Mouse (Mus musculus) midbrain, postnatal 0 days (tissue): ENCODE data around the gene Pknox2. TPM values are rescaled to one million over a fixed set of nuclear protein-coding genes. Genes with fewer than 3 reads are reported as not detected.

Experiments
- ATAC-seq: fragments of 200-750 bp; cut with Nextera tagmentation; 2 replicates; pipeline ENCODE4 v1.8.0; 2017; ENCODE audit warnings: moderate number of reproducible peaks, mild to moderate bottlenecking, moderate TSS enrichment, moderate library complexity; ENCODE audit not compliant: low FRiP score
- DNase-seq: peaks from one replicate; pipeline ENCODE4 v3.0.0-alpha.2; 2015; ENCODE audit warnings: low spot score
- H3K27ac ChIP-seq: fragments of 300-500 bp; sonication (generic); 2 replicates; pipeline ENCODE4 v1.5.1; 2014; ENCODE audit warnings: low read depth, mild to moderate bottlenecking, low read length, mixed read lengths
- H3K27me3 ChIP-seq: fragments of 300-500 bp; sonication (generic); 2 replicates; pipeline ENCODE4 v1.6.1; 2014; ENCODE audit warnings: low read length, control low read depth, mixed read lengths; ENCODE audit not compliant: insufficient read depth
- H3K36me3 ChIP-seq: fragments of 300-500 bp; sonication (generic); 2 replicates; pipeline ENCODE4 v1.6.1; 2014; ENCODE audit warnings: low read length, control low read depth, mixed read lengths; ENCODE audit not compliant: insufficient read depth
- H3K4me1 ChIP-seq: fragments of 300-500 bp; sonication (generic); 2 replicates; pipeline ENCODE4 v1.6.1; 2014; ENCODE audit warnings: mild to moderate bottlenecking, control low read depth, antibody characterized with exemption, low read length, mixed read lengths; ENCODE audit not compliant: insufficient read depth
- H3K4me2 ChIP-seq: fragments of 300-500 bp; sonication (generic); 2 replicates; pipeline ENCODE4 v1.6.1; 2014; ENCODE audit warnings: low read depth, mild to moderate bottlenecking, low read length, mixed read lengths; ENCODE audit not compliant: poor library complexity, severe bottlenecking
- H3K4me3 ChIP-seq: fragments of 300-500 bp; sonication (generic); 2 replicates; pipeline ENCODE4 v1.5.1; 2014; ENCODE audit warnings: low read depth, mild to moderate bottlenecking, low read length, moderate library complexity
- H3K9ac ChIP-seq: fragments of 300-500 bp; sonication (generic); replicated peaks from 2 replicates; pipeline ENCODE4 v1.6.1; 2014; ENCODE audit warnings: mild to moderate bottlenecking, low read length, moderate library complexity, mixed read lengths; ENCODE audit not compliant: poor library complexity, severe bottlenecking
- H3K9me3 ChIP-seq: fragments of 300-500 bp; sonication (generic); 2 replicates; pipeline ENCODE4 v1.6.1; 2016; ENCODE audit warnings: low read length, control low read depth
- CTCF ChIP-seq: IDR thresholded peaks from 2 replicates; pipeline ENCODE4 v1.5.1; 2016; ENCODE audit warnings: antibody characterized with exemption, mild to moderate bottlenecking
- WGBS: fragments of 180-500 bp; shearing (Covaris S2); extraction: QIAGEN DNeasy Blood & Tissue Kit; methylation state at CpG from one replicate; pipeline ENCODE4 v1.1.7; 2014; 5-methylcytosine and 5-hydroxymethylcytosine counted together
- polyA plus RNA-seq: library from polyadenylated mRNA; unstranded; fragments of >200 nt; fragmentation: Nextera tagmentation; extraction: Ambion mirVana; gene quantifications from 2 replicates; pipeline ENCODE4 v1.2.1, GENCODE M21; 2015
- total RNA-seq: library from RNA; depleted of rRNA; stranded (reverse); fragments of >200 nt; gene quantifications from 2 replicates; pipeline ENCODE4 v1.2.3, GENCODE M21; 2014

Gene Pknox2
- total and polyA plus RNA-seq, 2 experiments from 2014 or later: 23.6 to 26.6 TPM

GRCm38 (mm10) chr9:36933813-36934493 is 213.3 kb downstream of the Pknox2 start:
- H3K4me2 ChIP-seq: peak overlapping the region; percentile 33
- H3K9me3 ChIP-seq: no peaks in the 10 kb centered on the region
- peak overlapping the region; percentile 55; the same call in 1 of the 2 replicates for H3K27ac ChIP-seq
- H3K4me1 ChIP-seq: peaks cover 8% of the 10 kb centered on the region
- DNase-seq (peak; percentile 94), ATAC-seq (peak; percentile 83)
- peak overlapping the region; percentile 8; the same call in 1 of the 2 replicates for H3K4me3 ChIP-seq
- no peak overlapping the region for H3K9ac ChIP-seq
- 29% methylated on average over 16 of the region's 16 CpGs for WGBS
- no peaks in the 10 kb centered on the region for H3K36me3 ChIP-seq
- H3K27me3 ChIP-seq: no peaks in the 10 kb centered on the region
- peak; percentile 83 for TF ChIP-seq CTCF

- Histone ChIP-seq H3K27ac (no peak overlapping the region), H3K4me2 (no peak overlapping the region), H3K27me3 (no peaks in the 10 kb centered on the region), H3K9ac (no peak overlapping the region), H3K36me3 (no peaks in the 10 kb centered on the region), H3K4me1 (peaks cover 8% of the 10 kb centered on the region), H3K4me3 (no peak overlapping the region), H3K9me3 (no peaks in the 10 kb centered on the region)
- ATAC-seq: peak; percentile 31; the same call in 1 of the 2 replicates
- no peak for TF ChIP-seq CTCF
- no peak for DNase-seq
- 62% methylated on average over 12 of the region's 12 CpGs for WGBS
Measured at GRCm38 (mm10) chr9:36932950-36933812, 214.0 kb downstream of the Pknox2 start.

GRCm38 (mm10) chr9:36931657-36932056 is 215.6 kb downstream of the Pknox2 start:
- no peak for ATAC-seq
- H3K4me1 ChIP-seq: peaks cover 8% of the 10 kb centered on the region
- H3K27ac ChIP-seq: no peak overlapping the region
- no peaks in the 10 kb centered on the region for H3K27me3 ChIP-seq
- H3K4me2 ChIP-seq: no peak overlapping the region
- no peak for DNase-seq
- no peaks in the 10 kb centered on the region for H3K9me3 ChIP-seq
- H3K36me3 ChIP-seq: no peaks in the 10 kb centered on the region
- WGBS: 90% methylated on average over 4 of the region's 4 CpGs
- no peak overlapping the region for H3K4me3 ChIP-seq
- H3K9ac ChIP-seq: no peak overlapping the region
- no peak for TF ChIP-seq CTCF

GRCm38 (mm10) chr9:36923753-36924152 is 223.5 kb downstream of the Pknox2 start:
- 84% methylated on average over 5 of the region's 5 CpGs for WGBS
- ATAC-seq (no peak), DNase-seq (no peak)
- no peak overlapping the region for H3K27ac ChIP-seq
- H3K4me1 ChIP-seq: peaks cover 11% of the 10 kb centered on the region; the same call in 1 of the 2 replicates
- no peaks in the 10 kb centered on the region for H3K27me3 ChIP-seq
- H3K9ac ChIP-seq: no peak overlapping the region
- H3K4me3 ChIP-seq: no peak overlapping the region
- no peak for TF ChIP-seq CTCF
- no peaks in the 10 kb centered on the region for H3K9me3 ChIP-seq
- no peak overlapping the region for H3K4me2 ChIP-seq
- no peaks in the 10 kb centered on the region for H3K36me3 ChIP-seq

GRCm38 (mm10) chr9:36921718-36922415 is 225.3 kb downstream of the Pknox2 start:
- Histone ChIP-seq H3K36me3 (no peaks in the 10 kb centered on the region), H3K27me3 (no peaks in the 10 kb centered on the region), H3K27ac (peak overlapping the region; percentile 47), H3K9me3 (no peaks in the 10 kb centered on the region), H3K4me2 (no peak overlapping the region), H3K9ac (no peak overlapping the region), H3K4me1 (peaks cover 14% of the 10 kb centered on the region), H3K4me3 (no peak overlapping the region)
- 28% methylated on average over 13 of the region's 13 CpGs for WGBS
- ATAC-seq (no peak), DNase-seq (peak; percentile 57)
- TF ChIP-seq CTCF: no peak
